Mouse (Mus musculus) kidney, postnatal 36 days (tissue): ENCODE data around the gene Tpx2.

Experiments
- DNase-seq, 2 experiments: peaks; one replicate each; pipeline ENCODE4 v3.0.0; 2021 to 2022; ENCODE audit warnings: mixed read lengths in 2 of 2

Tpx2 gene

DNA sequence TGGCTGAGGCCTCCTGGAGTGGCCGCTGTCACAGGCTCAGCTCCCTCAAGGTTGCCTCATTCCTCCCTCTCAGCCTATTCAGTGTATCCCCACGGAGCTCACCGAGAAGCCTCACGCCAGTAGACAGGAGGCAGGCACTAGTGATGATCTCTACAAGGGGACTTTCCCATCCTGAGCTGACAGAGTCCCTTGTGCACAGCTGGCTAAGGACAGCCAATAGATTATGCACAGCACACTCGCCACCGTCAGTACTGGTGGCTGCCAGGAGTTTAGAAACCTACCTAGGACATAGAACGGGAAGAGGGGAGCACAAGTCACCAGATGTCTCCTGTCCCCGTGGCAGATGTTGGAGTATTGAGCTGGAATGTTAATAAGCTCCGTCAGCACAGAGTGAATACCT lies 69.9 kb downstream of the Tpx2 start:
- DNase-seq, result no peak

GRCm38 (mm10) chr2:152922376-152922775 lies 74.6 kb downstream of the Tpx2 start:
- no peak for DNase-seq

- no peak for DNase-seq
These were observed 75.9 kb downstream of the Tpx2 start for GRCm38 (mm10) chr2:152923621-152924020.

DNA sequence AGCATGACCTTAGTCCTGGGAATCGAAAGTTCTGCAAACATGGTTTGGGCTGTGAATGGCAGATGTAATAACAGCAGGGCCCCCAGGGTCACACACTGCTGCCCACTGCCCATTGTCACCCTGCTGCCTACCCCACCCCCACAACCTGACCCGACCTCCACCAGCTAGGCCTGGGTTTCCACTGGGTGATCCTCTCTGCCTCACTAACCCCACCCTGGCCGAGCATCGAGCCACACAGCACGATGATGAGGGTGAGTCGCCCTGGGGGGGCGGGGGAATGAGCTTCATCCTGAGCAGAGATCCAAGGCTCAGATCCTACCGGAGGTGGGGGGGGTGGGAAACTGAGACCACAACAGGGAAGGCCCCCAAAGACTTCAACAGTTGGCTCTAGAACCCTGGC lies 76.4 kb downstream of the Tpx2 start:
- no peak for DNase-seq

GRCm38 (mm10) chr2:152924543-152924942 lies 76.8 kb downstream of the Tpx2 start:
- no peak for DNase-seq

DNA sequence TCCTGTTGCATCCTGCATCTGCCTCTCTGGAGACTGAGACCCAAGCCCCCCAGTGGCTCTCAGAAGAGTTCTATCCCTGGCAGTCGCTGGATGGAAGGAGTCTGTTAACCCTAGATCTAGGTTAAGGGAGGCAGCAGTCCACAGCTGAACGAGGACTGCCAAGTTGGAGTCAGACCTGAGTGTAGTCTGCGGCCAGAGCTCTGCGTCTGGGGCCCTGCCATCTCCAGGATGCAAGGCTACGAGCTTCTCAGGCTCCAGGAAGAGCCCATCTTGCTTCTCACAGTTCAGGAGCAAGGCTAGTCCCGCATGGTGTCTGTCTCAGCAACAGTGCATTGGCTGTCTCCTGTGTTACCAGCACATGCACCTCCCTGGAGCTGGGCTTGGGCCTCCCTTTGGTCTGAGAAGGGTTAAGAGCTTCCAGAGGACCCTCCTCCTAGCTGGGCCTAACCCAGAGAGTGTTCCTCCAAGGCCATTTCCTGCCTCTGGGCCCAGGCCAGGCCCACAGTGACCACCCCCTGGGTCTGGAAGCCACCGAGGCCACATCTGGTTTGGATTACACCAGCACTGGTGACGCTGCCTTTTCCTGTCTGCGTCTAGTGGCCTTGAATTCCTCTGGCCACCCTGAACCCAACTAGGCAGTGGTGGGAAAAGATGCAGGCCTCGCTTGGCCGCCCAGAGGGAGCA lies 77.6 kb downstream of the Tpx2 start:
- DNase-seq, result peak; percentile 71 to 76

- DNase-seq, result no peak
These were observed 79.1 kb downstream of the Tpx2 start for GRCm38 (mm10) chr2:152926896-152927295.

GRCm38 (mm10) chr2:152927371-152927770 lies 79.6 kb downstream of the Tpx2 start:
- DNase-seq, result no peak

- DNase-seq, result no peak
These were observed 80.6 kb downstream of the Tpx2 start for GRCm38 (mm10) chr2:152928219-152928987.

DNA sequence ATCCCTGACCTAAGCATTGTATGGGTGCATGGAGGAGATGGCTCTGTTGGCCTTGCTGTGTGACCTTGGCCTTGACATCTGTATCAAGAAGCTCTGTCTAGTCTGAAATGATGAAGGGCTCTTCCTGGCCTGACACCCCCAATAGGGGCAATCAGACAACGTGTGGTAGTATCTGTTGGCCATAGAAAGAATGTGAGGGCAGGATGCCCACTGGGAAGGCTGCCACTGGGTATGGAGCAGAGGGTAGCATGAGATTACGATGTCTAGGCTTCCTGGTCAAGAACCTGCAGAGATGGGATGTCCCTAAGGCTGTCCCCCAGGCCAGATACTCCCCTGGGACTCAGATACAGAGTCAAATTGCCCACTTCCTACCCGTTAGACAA lies 81.2 kb downstream of the Tpx2 start:
- no peak for DNase-seq

- DNase-seq, result peak; percentile 55 to 64
These were observed 82.5 kb downstream of the Tpx2 start for GRCm38 (mm10) chr2:152930276-152930675.

DNA sequence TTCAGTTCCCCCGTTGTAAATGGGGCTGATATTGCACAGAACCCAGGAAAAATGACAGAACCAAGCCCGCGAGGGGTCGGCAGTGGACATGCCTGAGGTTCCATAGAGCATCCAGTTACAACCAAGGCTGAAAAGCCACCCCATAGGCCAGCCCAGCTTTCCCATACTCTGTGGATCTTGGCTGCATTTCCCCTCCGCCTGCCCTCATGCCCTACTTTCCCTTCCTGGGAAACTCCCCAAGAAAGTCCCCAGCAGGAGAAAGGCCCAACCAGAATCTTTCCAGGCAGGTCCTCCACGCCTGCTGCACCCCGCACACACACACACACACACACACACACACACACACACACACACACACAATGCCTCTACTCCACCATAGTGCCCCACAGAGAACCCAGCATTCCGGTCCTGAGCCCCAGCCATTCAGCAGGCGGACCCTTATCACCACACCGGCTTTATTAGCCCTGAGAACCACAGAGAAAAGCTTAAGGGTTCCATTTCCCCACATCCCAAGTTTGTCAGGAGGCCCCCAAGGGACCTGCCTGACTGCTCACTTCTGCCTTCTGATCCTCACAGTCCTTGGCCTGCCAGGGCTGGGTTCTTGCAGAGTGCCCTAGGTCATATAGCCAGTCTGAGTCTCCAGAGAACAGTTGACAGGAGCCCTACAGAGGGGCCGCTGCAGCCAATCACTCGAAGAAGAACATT lies 83.8 kb downstream of the Tpx2 start:
- DNase-seq, result peak in 1 of 2 experiments; percentile 25

DNA sequence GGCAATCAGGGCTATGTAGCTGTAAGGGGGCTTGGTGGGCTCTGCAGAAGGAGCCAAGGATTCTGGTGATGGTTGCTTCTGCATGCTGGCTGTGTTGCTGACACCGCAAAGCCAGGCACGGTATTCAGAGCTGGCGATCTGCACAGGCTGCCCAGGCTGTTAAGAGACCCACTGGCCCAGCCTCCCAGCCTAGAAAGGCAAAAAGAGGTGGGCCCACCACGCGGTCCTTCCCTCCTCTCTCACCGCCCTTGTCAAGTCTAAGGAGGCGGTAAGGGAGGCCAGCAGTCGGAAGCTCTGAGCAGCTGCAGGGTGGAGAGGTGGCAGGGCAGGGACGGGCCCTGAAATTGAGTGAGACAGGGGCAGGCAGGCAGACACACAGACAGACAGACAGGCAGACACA lies 85.3 kb downstream of the Tpx2 start, which contains the start of gene Foxs1:
TSS of gene Foxs1 (minus strand) at position 161 of the 400 bp plus-strand sequence.
- peak; percentile 45 to 53 for DNase-seq

DNA sequence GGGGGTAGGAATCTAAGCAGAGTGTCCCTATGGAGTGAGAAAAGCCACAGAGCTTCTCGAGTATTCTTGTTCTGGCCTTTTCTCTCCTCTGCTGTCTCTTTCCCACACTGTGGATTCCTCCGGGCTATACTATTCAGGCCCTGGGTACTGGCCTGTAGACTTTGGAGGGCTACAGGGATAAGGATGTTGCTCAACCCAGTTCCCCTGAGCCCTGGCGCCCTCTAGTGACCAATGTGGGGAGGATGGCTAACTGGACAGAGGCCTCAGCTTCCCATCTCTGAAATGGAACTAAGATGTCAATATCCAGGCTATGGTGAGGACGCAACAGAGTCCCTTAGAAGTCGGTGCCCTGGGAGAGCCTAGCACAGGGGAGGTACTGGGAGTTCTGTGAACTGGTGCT lies 85.8 kb downstream of the Tpx2 start:
- peak; percentile 43 to 79 for DNase-seq

DNA sequence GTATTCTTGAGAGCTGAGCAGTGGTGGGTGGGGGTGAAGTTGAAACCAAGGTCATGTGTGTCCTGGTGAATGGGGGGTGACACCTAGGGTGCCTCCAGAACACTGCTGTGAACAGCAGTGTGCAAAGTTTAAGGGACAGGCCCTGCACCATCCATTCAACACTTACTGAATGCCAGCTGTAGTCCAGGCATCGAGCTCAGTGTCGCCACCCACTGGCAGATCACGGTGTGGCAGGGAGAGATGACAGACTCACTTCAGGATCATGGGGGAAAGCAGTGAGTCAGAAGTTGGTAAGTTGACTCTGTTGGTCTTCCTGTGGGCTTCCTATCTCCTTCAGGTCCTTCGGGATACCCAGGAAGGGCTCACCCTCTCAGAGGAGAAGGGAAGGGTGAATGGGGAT lies 92.1 kb downstream of the Tpx2 start:
- DNase-seq, result peak; percentile 27 to 74

DNA sequence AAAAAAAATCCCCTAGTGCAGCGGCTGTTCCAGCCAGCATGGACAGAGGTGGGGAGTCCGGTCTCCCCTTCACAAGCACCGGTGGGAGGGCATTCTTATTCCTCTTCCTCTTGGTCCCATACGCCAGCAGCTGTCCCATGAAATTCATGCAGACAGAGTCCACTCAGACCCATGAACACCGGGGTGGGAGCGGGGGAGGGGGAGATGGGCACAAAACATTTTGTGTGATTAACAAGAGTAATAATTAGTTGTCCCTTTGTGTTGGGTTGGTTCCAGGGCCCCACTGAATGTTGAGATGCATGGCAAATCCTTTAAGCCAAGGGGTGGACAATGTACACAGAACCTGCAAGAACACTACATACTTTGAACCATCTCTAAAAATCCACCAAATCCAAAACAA lies 93.3 kb downstream of the Tpx2 start:
- no peak for DNase-seq

- no peak for DNase-seq
These were observed 94.0 kb downstream of the Tpx2 start for GRCm38 (mm10) chr2:152941776-152942175.

DNA sequence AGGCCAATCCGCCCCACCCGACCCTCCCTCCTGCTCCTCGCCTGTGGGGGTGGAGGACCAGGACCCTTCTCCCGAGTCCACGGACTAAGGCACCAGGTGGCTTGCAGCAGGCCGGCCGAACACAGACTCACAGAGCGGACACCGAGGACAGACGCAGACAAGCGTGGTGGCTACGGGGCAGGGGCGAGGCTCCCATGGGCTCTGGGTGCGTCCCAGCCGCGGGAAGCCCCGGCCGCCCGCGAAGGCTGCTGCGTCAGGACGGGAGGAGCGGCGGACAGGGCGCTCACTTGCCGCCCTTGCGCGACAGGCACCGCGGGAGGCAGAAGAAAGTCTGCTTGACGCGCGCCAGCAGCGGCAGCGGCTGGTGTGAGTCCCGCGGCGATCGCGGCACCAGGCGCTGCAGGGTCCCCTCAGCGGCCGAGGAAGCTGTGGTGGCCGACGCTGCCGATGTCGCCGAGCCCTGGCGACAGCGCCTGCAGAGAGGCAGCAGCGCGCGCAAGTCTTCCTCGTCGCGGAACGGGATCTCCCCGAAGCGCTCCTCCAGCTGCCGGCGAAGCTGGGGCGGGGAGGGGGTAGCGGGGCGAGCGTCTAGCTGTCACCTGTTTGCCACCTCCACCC lies 95.2 kb downstream of the Tpx2 start:
- no peak for DNase-seq

DNA sequence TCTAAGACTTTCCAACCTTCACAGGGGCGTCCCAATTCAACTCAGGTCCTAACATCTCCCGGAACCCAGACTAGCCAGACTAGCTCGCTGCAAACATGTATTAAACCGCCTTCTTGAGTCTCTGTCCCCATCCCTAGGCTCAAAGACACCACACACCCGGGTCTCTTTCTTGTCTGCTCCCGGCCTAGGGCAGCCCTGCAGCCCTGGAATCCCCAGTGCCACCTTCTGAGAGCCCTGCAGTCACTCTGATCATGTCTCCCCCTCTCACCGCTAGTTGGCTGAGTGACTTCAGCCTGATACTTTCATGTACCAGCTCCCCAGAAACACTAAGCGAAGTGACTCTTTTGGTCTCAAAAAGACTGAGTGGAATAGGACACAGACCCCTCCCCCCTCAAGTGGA lies 95.8 kb downstream of the Tpx2 start:
- no peak for DNase-seq

DNA sequence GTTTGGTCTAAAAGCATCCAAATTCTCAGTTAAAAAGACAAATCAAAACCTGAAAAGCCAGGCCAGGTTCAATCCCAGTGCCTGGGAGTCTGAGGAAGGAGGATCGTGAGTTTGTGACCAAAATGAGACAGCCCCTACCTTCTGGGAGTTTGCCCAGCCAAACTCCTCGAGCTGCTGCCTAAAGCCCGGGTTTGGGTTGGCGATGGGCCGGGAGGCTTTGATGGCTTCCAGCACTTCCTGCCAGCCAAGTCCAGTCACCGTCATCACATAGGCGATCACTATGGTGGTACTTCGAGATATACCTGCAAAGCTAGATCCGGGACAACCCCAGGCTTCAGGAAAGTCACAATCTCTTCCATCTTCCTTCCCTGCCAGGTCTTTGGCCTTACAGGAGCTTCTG lies 96.2 kb downstream of the Tpx2 start:
- DNase-seq, result no peak
